Mouse (Mus musculus): ENCODE data around the gene Prpf3.

GRCm38 (mm10) chr3:95785501-95785900 lies 70.2 kb downstream of the Prpf3 start:
- TF ChIP-seq USF1 (IDR thresholded peaks at IDR 0.05; ENCODE audit: low read depth) (no peak), POLR2A (IDR thresholded peaks at IDR 0.05; ENCODE audit: insufficient read length, low read depth) (no peak), CEBPB (IDR thresholded peaks at IDR 0.05; ENCODE audit: insufficient read depth, poor library complexity, severe bottlenecking) (no peak), E2F4 (IDR thresholded peaks at IDR 0.05; ENCODE audit: insufficient read depth) (no peak), POLR2AphosphoS2 (IDR thresholded peaks at IDR 0.05; ENCODE audit: insufficient read length, low read depth) (no peak), REST (IDR thresholded peaks at IDR 0.05; ENCODE audit: insufficient read depth, insufficient read length) (no peak), MAX (IDR thresholded peaks at IDR 0.05; ENCODE audit: low read depth) (no peak), TCF12 (IDR thresholded peaks at IDR 0.05; ENCODE audit: insufficient read depth, poor library complexity, severe bottlenecking) (no peak), MYOD1 (IDR thresholded peaks at IDR 0.05; ENCODE audit: control insufficient read depth in 1 of 3, insufficient read length in 2 of 3, low read depth in 2 of 3) (no peak)

Data from myocyte (in vitro differentiated cells).